Mouse (Mus musculus) brain, embryonic 14.5 days (tissue): ENCODE results near the gene Rtkn.

Experiments used
- CTCF ChIP-seq: fragments of 200-500 bp; IDR thresholded peaks from 2 replicates; pipeline ENCODE4 v1.5.1; 2012; ENCODE audit warnings: inconsistent platforms, mild to moderate bottlenecking, moderate library complexity, borderline replicate concordance; ENCODE audit not compliant: insufficient read depth, insufficient read length; ENCODE audit errors: extremely low read depth
- POLR2A ChIP-seq: fragments of 200-500 bp; IDR thresholded peaks from 2 replicates; pipeline ENCODE4 v1.6.1; 2012; ENCODE audit warnings: mild to moderate bottlenecking, inconsistent platforms, borderline replicate concordance; ENCODE audit not compliant: poor library complexity, insufficient read depth, insufficient read length, severe bottlenecking; ENCODE audit errors: extremely low read depth

DNA sequence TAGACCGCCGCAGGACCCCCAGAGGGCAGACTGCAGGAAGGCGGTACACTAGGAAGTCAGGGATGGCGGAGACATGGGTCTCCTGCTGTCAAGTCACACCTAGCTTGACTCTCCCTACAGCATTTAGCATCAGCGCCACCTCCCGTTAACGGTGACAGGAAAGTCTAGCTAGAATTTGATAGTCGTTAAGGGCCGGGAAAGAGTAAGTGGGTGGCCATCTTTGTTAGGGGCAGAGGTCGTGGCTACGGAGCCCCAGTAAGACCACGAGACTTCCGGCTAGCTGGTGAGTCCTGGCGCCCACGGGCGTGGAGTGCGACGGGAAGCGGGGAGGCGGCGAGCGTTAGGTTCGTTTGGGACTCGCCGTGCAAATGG is 34.0 kb upstream of the Rtkn start, which contains the start of the genes Ccdc142 and Gm42688:
- peak; percentile 8; the same call in 1 of the 2 replicates for TF ChIP-seq POLR2A
- TF ChIP-seq CTCF: peak; percentile 41; the same call in 1 of the 2 replicates
